Mouse (Mus musculus): ENCODE data around the gene Lgals2.
"Not testable (repeated sequence)": the region's sequence is repeated elsewhere in the genome, so short reads cannot be mapped to it uniquely, and the experiment has no call there.

Gene Lgals2

DNA sequence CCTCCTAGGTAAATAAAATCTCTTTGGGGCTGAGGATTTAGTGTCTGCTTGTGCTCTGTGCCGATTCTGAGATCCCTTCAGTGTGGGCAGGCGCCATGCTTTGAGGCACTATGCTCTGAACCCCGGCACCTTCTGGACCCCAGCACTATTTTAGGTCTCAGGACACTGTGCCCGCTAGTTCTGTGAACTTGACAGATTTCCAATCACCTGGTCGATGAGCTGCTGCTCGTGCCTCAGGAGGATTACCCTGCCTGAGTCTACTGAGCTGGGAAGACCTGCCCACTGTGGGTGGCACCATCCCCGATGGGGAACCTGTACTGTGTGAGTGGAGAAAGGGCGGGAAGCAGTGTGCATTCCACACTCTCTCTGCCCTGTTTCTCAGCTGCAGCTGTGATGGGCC, 19.7 kb upstream of the Lgals2 start:
- DNase-seq (ENCODE audit: extremely low spot score), result no peak

DNA sequence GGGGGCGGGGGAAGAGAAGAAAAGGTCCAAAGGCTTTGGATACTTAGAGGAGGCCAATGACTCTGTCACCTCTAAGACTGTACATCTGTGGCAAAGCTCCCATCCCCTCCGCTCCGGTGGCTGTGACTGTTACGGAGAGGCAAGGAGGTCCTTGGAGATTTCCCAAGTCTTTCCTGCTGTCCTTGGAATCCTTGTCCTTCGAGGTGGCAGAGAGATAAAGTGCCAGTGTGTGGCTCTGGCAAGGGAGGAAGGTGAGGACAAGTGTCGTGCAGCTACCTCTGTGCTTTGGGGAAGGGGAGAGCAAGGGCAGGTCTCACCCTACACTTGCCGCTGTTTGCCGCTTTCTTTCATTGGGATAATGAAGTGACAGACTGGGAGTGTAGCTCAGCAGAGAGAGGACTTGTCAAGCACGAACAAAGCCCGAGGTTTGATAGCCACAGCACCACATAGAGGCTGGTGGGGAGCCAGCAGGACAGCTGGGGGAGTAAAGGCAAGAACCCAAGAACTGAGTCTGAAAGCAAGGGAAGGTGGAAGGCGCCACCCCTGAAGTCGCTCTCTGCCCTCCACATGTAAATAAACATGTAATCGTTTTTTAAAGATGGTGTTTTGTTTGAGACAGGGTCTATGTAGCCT, 18.6 kb upstream of the Lgals2 start:
- no peak for DNase-seq (ENCODE audit: extremely low spot score)

DNA sequence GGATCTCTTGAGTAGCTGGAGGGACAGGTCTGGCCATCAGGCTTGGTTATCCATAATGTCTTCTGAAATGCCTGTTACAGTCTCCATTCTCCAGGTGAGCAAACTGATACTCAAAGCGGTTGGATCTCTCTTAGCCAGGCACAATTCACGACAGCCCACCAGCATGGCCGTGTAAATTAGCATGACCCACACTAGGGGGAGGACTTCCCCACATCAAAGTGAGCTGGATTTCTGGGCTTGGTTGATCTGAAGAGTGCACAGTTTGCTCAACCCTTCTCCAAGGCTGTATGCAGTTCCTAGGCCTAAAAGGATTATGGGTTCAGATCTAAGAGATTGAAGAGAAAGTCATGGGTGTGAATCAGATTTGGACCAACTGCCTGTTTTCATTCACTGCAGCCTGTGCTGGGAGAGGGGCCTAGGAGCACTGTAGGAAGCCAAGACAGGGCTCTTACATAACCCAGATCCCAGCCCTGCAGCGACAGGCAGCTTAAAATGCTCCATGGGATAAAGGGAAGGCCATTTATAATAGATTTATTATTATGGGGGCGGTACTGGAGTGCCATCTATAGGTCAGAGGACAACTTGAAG, 16.8 kb upstream of the Lgals2 start:
- DNase-seq (ENCODE audit: extremely low spot score), result no peak

DNA sequence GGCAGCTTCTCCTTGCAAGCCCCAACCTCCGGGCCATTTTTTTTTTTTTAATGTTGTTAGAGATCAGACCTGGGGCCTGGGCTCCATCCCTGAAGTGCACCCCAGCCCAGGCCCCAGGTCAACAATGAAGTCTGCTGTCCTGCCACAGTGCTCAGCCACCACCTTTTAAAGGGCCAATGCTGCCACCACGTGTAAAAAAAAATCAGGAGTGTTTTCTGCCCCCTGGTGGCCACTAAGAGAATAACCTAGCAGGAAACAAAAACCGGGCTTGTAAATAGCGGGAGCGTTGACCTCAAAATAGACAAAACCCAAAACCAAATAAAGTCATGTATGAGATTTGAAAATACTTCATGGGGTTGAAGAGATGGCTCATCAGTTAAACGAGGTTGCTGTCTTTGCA, 14.4 kb upstream of the Lgals2 start:
- peak; percentile 56 for DNase-seq (ENCODE audit: extremely low spot score)

DNA sequence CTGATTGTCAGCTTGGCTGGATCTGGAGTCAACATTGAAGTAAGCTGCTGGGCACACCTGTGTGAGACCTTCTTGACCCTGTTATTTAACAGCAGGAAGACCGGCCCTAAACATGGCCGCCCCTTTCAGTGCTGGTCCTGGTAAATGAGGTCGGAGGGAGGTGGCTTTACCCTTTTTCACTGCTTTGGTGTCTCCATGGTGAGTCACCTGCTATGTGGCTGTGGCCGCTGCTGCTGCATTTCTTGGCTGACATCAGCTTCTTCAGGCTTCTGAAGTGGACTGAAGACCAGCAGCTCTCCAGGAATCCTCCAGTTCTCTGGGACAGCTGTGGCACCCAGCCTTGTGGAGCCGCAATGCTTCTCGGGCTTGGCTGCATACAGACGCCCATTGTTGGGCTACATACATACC, 13.5 kb upstream of the Lgals2 start:
- DNase-seq (ENCODE audit: extremely low spot score), result no peak

DNA sequence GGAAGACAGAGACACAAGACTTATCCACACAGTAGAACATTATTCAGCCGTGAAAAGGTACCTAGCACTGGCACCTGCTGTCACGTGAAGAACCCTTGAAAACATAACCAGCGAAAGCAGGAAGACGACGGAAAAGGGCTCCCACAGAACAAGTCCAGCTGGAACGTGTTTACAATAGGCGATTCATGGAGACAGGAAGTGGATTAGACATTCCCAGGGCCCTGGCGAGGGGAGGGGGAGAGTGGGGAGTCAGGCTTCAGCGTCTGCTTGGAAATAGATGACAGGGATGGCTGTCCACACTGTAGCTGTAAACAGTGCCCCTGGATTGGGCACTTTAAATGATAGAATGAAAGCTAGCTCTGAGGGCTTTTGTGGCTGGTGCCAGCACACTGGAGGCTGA, 13.1 kb upstream of the Lgals2 start:
- peak; percentile 64 for DNase-seq (ENCODE audit: extremely low spot score)

DNA sequence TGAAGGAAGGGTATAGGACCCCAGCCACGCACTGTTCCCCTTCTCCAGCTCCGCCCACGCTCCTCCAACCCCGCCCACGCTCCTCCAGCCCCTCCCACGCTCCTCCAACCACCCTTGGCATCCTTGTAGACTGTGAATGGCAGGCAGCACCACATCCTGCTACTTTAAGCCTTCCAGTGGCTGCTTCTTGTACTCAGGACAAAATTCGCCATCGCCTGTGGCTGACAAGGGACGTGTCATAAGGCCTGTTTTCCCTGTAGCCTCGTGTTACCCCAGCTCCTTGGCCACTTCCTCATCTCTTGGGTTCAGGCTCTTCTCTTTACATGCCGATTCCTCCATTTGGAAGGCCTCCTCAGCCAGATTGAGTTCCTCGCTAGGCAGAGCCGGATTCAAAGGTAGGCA, 8.5 kb upstream of the Lgals2 start:
- DNase-seq (ENCODE audit: extremely low spot score), result no peak

DNA sequence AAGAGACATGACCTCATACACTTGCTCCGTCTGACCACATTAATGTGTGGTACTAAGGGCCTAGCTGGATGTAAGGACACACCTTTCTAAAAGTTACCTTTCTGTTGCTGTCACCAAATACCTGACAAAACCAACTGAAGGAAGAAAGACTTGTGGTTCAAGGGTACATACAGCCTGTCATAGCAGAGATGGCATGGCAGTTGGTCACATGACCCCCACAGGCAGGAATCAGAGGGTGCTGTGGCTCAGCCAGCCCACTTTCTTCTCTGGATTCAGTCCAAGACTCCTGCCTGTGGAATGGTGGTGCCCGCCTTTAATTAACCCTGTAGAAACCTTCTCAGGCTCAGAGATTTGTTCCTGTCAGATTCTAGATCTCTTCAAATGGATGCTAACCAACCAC, 7.8 kb upstream of the Lgals2 start:
- DNase-seq (ENCODE audit: extremely low spot score), result no peak

DNA sequence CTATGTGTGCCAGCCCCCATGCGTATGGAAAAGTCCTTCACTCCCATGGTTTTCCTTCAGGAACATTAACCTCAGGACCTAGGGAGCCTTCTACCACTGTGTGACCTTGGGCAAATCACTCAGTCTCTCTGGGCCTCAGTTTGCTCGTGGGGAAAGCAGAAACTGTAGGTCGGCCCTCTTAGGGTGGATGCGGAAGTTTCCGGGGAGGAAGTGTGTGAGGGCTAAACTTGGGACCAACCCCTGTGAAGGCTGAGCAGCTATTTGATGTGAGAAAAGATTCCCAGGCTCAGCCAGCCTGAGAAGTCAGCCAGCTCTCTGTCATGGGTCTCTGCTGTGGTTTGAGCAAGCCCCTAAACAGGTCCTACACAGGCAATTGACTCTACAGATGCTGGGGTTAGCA, 7.0 kb upstream of the Lgals2 start:
- DNase-seq (ENCODE audit: extremely low spot score), result no peak

DNA sequence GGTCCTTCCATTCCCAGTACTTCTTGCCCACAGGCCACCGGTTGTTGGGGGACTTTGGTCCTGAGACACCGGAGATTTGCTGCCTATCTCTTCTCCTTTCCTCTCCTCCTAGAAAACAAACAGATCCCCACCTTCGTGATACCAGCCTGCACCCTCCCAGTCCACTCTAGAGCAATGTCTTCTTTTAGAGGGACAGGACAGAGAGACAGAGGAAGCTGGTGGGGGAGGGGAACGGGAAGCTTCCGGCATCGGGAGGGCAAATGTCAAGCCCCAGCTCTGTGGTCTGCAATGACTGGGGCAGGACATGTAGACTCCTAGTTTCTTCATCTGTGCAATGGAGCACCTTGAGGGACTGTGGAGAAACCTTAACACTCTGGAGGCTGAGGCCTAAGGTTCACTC, 4.4 kb upstream of the Lgals2 start:
- no peak for DNase-seq (ENCODE audit: extremely low spot score)

DNA sequence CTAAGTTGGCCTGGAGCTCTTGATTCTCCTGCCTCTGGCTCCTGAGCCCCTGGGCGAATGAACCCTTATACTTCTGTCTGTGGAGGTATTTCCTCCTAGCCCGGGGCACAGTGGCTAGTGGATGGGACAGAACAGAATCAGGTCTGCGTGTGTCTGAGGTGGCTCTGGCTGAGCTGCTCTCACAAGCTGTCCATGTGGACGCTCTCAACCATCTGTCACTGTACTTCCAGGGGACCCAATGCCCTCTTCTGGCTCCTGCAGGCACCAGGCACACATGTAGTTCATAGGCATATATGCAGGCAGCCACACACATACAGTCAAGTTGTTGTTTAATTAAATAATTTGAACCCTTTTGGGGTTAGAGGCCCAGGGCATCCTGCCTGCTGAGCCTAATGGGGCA, 4.0 kb upstream of the Lgals2 start:
- DNase-seq (ENCODE audit: extremely low spot score), result no peak

DNA sequence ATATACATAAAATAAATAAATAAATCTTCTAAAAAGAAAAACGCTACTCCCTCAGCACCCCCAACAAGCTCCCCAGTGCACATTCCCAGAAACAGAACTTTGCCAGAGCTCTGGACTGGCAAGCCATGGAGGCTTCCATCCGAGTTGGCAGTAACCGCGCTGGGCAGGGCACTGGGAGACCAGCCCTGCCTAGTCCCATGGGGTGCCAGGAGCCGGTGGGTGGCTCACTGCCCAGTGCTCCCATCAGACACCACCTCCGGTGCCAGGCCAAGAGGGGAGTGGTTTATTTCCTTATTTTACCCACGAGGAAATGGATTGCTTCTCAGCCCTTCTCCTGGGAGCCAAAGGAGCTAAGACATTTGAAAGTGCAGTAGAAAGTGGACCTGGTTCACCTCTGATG, 1.7 kb upstream of the Lgals2 start:
- no peak for DNase-seq (ENCODE audit: extremely low spot score)

DNA sequence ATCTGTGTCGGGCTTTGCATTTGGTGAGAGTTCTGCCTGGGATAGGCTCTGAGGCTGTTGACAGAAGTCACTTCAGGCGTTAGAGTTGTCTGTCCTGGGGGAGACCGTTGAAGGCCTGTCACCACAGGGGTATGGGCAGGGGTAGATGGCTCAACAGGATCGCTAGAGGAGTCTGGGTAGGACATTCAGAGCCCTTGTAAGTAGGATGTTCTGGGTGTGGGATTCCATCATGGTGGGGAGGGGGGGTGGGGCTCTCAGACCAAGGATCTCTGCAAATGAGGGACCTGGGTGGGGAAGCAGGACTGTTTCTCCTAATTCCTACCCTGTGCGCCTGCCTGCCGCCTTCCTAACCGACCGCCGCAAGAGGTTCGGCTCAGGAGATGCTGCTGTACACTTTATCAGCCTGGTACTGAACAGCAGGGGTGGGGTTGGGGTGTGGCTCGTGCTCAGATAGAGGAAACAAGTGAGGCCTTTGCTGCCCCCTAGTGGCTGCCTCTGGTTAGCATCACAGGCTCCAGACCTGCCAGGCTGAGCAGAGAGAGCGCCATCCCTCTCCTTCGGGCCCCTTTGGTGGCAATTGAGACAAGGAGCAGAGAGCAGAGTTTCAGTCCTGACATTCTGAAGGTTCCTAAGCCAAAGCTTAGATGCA, 3.7 kb downstream of the Lgals2 start:
- peak; percentile 89 for DNase-seq (ENCODE audit: extremely low spot score)

DNA sequence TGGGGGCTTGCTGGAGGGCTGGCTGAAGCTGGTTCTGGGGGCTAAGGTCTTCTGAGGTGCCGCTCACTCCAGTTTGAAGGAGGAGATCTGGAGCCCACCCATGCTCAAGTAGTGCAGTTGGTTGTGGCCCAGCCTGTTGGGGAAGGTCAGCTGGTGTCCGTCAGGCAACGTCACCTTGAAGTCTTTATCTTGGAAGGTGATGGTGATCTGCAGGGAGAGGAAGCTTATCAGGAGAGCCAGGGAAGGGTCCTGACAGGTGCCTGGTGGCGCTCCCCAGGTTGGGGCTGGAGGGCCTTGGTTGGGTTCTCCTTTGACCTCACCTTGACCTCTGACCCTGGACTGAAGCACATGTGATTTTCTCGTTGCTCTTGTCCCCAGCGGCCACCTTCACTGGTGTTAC, 4.4 kb downstream of the Lgals2 start:
- DNase-seq (ENCODE audit: extremely low spot score), result no peak

DNA sequence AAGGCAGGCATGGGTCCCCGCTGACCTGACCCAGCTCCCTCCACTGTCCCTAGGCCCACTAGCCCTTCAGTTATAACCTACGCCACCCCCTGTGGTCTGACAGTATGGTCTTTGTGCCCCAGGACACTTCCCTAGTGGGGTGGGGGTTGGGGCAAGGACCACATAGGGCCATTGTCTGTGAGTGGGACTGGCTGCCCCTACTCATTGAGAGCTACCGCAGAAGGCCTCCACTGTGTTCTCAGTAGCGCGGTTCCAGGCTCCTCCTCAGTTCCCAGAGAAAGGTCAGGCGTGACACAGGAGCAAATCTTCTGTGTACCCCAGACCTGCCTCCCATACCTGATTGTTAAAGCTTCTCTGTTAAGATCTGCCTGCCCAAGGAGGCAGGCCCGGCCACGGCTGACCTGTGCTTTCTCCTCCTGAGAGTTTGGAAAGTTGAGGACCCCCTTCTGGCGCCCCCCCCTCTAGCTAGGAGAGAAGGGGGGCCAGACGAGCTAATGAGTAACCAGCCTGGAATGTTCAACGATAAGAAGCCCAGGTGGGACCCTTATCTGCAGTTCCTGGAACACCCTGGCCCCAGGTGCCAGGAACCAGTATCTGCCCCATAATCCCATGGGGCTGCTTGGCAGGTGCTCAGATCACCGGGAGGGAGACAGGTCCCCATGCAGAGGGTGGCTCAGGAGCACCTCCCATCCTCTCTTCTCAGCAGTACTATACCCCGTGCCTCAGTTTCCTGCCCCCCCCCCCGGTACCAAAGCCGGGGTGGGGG, 5.1 kb downstream of the Lgals2 start:
- DNase-seq (ENCODE audit: extremely low spot score), result no peak

DNA sequence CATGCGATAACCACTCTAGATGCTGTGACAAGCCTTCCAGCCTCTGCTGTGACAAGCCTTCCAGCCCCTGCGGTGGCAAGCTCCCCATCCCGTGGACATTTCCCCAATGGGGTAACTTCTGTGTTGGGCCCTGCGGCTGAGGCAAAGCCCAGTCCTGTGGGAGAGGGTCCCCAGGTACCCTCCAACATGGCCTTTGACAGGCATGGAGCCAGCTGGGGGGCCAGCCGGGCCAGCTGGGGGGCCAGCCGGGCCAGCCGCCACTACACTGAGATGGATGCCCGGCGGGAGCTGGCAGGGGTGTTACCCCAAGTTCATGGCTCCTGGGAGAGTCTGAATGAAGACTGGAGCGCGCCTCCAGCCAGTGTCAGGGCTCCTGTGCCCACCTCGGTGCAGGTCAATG, 5.8 kb downstream of the Lgals2 start:
- DNase-seq (ENCODE audit: extremely low spot score), result no peak

DNA sequence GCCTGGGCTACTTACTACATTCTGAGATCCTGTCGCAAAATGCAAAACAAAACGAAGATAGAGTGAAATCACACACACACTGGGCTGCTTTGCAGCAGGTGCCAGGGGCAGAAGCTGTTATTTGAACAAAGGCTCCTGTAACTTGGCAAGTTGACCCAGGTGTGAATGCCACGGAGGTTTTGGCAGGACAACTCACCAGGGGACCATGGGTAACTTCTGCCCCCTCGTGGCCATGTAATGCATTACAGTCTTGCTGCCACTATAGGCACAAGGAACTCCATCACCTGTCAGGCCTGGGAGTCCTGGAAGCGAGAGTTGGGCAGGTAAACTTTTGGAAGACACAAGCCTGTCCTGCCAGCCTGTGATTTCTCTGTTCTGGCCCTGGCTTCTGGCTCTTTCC, 6.9 kb downstream of the Lgals2 start:
- DNase-seq (ENCODE audit: extremely low spot score), result peak; percentile 77

DNA sequence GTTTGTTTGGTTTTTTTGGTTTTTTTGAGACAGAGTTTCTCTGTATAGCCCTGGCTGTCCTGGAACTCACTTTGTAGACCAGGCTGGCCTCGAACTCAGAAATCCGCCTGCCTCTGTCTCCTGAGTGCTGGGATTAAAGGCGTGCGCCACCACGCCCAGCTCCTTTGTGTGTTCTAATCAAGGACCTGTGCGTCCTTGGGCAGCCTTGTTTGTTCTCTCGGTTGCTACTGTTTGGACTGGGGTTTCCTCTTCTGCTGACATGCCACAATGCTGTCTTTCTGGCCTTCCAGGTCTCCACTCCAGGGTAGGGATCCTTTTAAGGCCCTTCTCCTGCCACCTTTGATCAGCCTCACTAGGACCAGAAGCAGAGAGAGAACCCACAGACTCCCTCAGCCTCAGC, 8.5 kb downstream of the Lgals2 start:
- not testable (repeated sequence) for DNase-seq (ENCODE audit: extremely low spot score)

DNA sequence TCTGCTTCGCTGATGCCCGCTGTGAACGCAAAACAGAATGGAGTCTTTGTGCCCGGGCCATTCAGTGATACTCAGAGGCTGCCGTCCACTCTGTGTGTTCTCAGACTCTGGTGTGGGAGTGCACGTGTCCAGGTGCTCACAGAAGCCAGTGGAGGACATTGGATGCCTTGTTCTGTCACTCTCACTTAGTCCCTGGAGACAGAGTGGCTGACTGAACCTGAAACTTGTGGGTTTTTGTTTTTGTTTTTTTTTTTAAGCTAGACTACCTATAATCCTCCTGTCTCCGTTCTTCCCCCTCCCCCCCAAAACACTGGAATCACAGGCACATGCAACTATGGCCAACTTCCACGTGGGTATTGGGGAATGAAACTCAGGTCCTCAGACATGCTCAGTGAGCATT, 9.0 kb downstream of the Lgals2 start:
- DNase-seq (ENCODE audit: extremely low spot score), result no peak

DNA sequence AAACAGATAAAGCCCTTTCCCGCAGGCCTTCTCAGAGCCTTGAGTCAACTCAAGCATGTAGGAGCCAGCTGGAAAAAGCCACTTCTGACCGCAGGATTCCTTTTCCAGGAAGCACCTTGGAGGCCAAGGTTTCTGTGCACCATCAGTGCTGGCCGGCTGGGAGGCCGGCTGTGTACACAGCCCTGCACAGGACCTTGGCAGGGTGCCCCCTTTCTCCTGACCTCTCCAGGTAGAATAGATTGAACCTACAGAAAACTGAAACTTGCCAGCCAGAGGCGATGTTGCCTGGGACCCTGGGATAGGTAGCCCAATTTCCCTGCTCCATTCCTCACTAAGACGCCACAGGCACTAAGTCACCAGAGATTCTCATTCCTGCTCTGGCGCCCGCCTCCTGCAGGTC, 9.5 kb downstream of the Lgals2 start:
- DNase-seq (ENCODE audit: extremely low spot score), result no peak

DNA sequence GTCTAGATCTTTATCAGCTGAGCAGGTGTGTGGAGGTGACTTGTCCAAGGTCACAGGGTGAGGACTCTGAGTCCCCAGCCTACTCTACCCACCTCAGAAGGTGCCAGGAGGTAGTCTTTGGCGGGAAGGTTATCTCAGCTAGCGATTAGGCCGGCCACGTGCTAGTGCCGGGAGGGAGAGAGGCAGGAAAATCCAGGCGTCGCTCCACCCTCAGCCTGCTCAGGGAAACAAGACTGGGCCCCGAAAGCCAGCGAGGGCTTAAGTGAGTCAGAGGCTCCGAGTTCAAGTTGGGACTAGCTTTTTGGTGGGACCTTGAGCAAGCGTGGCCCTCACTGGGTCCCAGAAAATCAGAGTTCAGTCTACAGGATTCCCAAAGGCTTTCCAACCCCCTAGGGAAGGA, 10.0 kb downstream of the Lgals2 start:
- DNase-seq (ENCODE audit: extremely low spot score), result no peak

DNA sequence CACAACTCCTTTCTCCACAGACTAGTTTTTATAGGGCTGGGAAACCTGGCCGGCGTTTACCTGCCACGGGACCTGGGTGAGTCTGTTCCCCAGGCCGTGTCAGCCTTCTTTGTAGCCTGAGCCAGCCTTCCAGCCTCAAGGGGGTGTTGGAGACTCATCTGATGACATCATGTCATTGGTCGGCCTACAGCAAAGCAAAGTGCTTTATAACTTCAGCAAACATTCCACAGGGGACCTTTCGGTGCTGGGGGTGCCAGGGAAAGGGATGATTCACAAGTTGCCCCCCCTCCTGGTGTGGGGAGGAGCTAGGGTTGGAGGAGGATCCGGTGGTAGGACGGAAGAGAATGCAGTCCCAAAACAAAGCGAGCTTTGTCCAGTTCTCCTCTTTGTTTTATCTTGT, 10.5 kb downstream of the Lgals2 start:
- no peak for DNase-seq (ENCODE audit: extremely low spot score)

Data from embryo, embryonic 9.5 days (tissue).